Mouse (Mus musculus) large intestine, adult 2 months (tissue): Measurements from ENCODE around the gene Cfap54. TPM values are rescaled to one million over a fixed set of nuclear protein-coding genes. Genes with fewer than 3 reads are reported as not detected.
A peak's percentile ranks its signal among the peaks of the same experiment; 100 is the strongest.

Experiments used
- DNase-seq: peaks from one replicate; pipeline ENCODE4 v3.0.0-alpha.2; 2012; ENCODE audit warnings: low read depth, low spot score
- WGBS: fragments of 180-500 bp; shearing (Covaris S2); methylation state at CpG from one replicate; pipeline ENCODE4 v1.1.7; 2018; 5-methylcytosine and 5-hydroxymethylcytosine counted together
- polyA plus RNA-seq: library from polyadenylated mRNA; depleted of rRNA; stranded (reverse); fragments of >200 nt; gene quantifications from 2 replicates; pipeline ENCODE4 v1.2.3, GENCODE M21; 2012

Cfap54 gene
- polyA plus RNA-seq, 1 experiment, result 0.10 TPM

- WGBS, result 73% methylated on average over 6 of the region's 6 CpGs
- DNase-seq, result peak; percentile 14
Observed at GRCm38 (mm10) chr10:93069041-93069679, 12.3 kb downstream of the Cfap54 start.

- 87% methylated on average over 10 of the region's 10 CpGs for WGBS
- no peak for DNase-seq
Observed at GRCm38 (mm10) chr10:93064973-93065372, 16.4 kb downstream of the Cfap54 start.

- DNase-seq, result no peak
- WGBS, result 45% methylated on average over 3 of the region's 3 CpGs
Observed at GRCm38 (mm10) chr10:93063576-93063975, 17.8 kb downstream of the Cfap54 start.

GRCm38 (mm10) chr10:93062395-93062794 lies 19.0 kb downstream of the Cfap54 start:
- 85% methylated on average over 4 of the region's 4 CpGs for WGBS
- no peak for DNase-seq

- no peak for DNase-seq
- WGBS, result 67% methylated on average over 6 of the region's 6 CpGs
Observed at GRCm38 (mm10) chr10:93053867-93054266, 27.6 kb downstream of the Cfap54 start.

- no peak for DNase-seq
- 73% methylated on average over 4 of the region's 4 CpGs for WGBS
Observed at GRCm38 (mm10) chr10:93053315-93053714, 28.1 kb downstream of the Cfap54 start.

- peak; percentile 37 for DNase-seq
- 31% methylated on average over 13 of the region's 13 CpGs for WGBS
Observed at GRCm38 (mm10) chr10:93051016-93051726, 30.2 kb downstream of the Cfap54 start.

- WGBS, result 54% methylated on average over 3 of the region's 3 CpGs
- DNase-seq, result no peak
Observed at GRCm38 (mm10) chr10:93050571-93050970, 30.8 kb downstream of the Cfap54 start.

- WGBS, result 89% methylated on average over 10 of the region's 10 CpGs
- no peak for DNase-seq
Observed at GRCm38 (mm10) chr10:93043195-93043594, 38.2 kb downstream of the Cfap54 start.

- WGBS, result 81% methylated on average over 3 of the region's 3 CpGs
- DNase-seq, result no peak
Observed at GRCm38 (mm10) chr10:93041850-93042249, 39.6 kb downstream of the Cfap54 start.

GRCm38 (mm10) chr10:93041392-93041791 lies 40.0 kb downstream of the Cfap54 start:
- 67% methylated on average over 4 of the region's 4 CpGs for WGBS
- no peak for DNase-seq

- 89% methylated on average over 3 of the region's 3 CpGs for WGBS
Observed at GRCm38 (mm10) chr10:93036532-93036931, 44.9 kb downstream of the Cfap54 start.

GRCm38 (mm10) chr10:93035489-93035888 lies 45.9 kb downstream of the Cfap54 start:
- WGBS, result 74% methylated on average over 10 of the region's 10 CpGs
- DNase-seq, result no peak

More at GRCm38 (mm10) chr10:93036532-93036931, 44.9 kb downstream of the Cfap54 start:
- DNase-seq, result no peak

- 76% methylated on average over 8 of the region's 8 CpGs for WGBS
Observed at GRCm38 (mm10) chr10:93023295-93023694, 58.1 kb downstream of the Cfap54 start.

GRCm38 (mm10) chr10:93014059-93014795 lies 67.2 kb downstream of the Cfap54 start:
- WGBS, result 51% methylated on average over 8 of the region's 8 CpGs

More at GRCm38 (mm10) chr10:93023295-93023694, 58.1 kb downstream of the Cfap54 start:
- no peak for DNase-seq

GRCm38 (mm10) chr10:93011085-93011484 lies 70.3 kb downstream of the Cfap54 start:
- no peak for DNase-seq
- 91% methylated on average over 14 of the region's 14 CpGs for WGBS

More at GRCm38 (mm10) chr10:93014059-93014795, 67.2 kb downstream of the Cfap54 start:
- peak; percentile 29 for DNase-seq

- DNase-seq, result no peak
- WGBS, result 39% methylated on average over 3 of the region's 3 CpGs
Observed at GRCm38 (mm10) chr10:93006970-93007369, 74.4 kb downstream of the Cfap54 start.

GRCm38 (mm10) chr10:93006405-93006804 lies 75.0 kb downstream of the Cfap54 start:
- WGBS, result 80% methylated on average over 9 of the region's 9 CpGs
- no peak for DNase-seq

- 80% methylated on average over 9 of the region's 9 CpGs for WGBS
Observed at GRCm38 (mm10) chr10:92998536-92998935, 82.9 kb downstream of the Cfap54 start.

GRCm38 (mm10) chr10:92995186-92995585 lies 86.2 kb downstream of the Cfap54 start:
- WGBS, result 80% methylated on average over 7 of the region's 7 CpGs
- DNase-seq, result no peak

More at GRCm38 (mm10) chr10:92998536-92998935, 82.9 kb downstream of the Cfap54 start:
- no peak for DNase-seq
